In genomic region chr10:3630763-3631223, GRCm38 (mm10) we compare ENCODE assay signal across 8 mouse cellular contexts.
DNase-seq lines count a peak whose midpoint lies in the region; ATAC-seq and TF ChIP-seq lines count a peak whose summit lies in the region.

No protein-coding gene starts in this region.

- no peak for ATAC-seq in heart, embryonic 13.5 days (ENCODE audit: extremely low read depth, insufficient number of reproducible peaks, low FRiP score, low TSS enrichment)
- ATAC-seq in stomach, postnatal 0 days (ENCODE audit: low FRiP score, low TSS enrichment): no peak
- no peak for ATAC-seq in megakaryocyte, adult 5-6 weeks (ENCODE audit: poor library complexity, severe bottlenecking)
- no peak for ATAC-seq in forebrain, embryonic 16.5 days

- H3K4me3 ChIP-seq in lung, adult 2 months (replicated peaks; ENCODE audit: extremely low read depth, low read depth, low read length): no peak overlapping the region
- no peak overlapping the region for H3K4me3 ChIP-seq in heart, embryonic 13.5 days
- H3K4me3 ChIP-seq in stomach, postnatal 0 days (ENCODE audit: low read depth, low read length): no peak overlapping the region
- no peak overlapping the region for H3K4me3 ChIP-seq in forebrain, embryonic 16.5 days (replicated peaks; ENCODE audit: low read length)

- no peak overlapping the region for H3K9ac ChIP-seq in heart, embryonic 13.5 days
- no peak overlapping the region for H3K9ac ChIP-seq in stomach, postnatal 0 days (ENCODE audit: low read length)
- H3K9ac ChIP-seq in forebrain, embryonic 16.5 days (replicated peaks; ENCODE audit: low read depth, low read length): no peak overlapping the region

- peak overlapping the region; percentile 63 for H3K27ac ChIP-seq in heart, embryonic 13.5 days (replicated peaks)
- H3K27ac ChIP-seq in stomach, postnatal 0 days (replicated peaks): 0 out of 2 replicates have a peak overlapping the region, but pooled peaks have one; percentile 30
- H3K27ac ChIP-seq in forebrain, embryonic 16.5 days (ENCODE audit: low read length): no peak overlapping the region

- peaks cover 4% of the 10 kb centered on the region; the same call in 1 of the 2 replicates for H3K4me1 ChIP-seq in lung, adult 2 months (ENCODE audit: control insufficient read depth, insufficient read depth, low read length)
- H3K4me1 ChIP-seq in heart, embryonic 13.5 days: peaks cover 20% of the 10 kb centered on the region
- H3K4me1 ChIP-seq in stomach, postnatal 0 days (replicated peaks; ENCODE audit: control insufficient read depth, insufficient read depth): no peaks in the 10 kb centered on the region
- H3K4me1 ChIP-seq in forebrain, embryonic 16.5 days (replicated peaks; ENCODE audit: control insufficient read depth, insufficient read depth, low read length): no peaks in the 10 kb centered on the region

- no peaks in the 10 kb centered on the region for H3K9me3 ChIP-seq in heart, embryonic 13.5 days
- H3K9me3 ChIP-seq in stomach, postnatal 0 days (ENCODE audit: control insufficient read depth, low read length): no peaks in the 10 kb centered on the region
- no peaks in the 10 kb centered on the region for H3K9me3 ChIP-seq in forebrain, embryonic 16.5 days (ENCODE audit: control insufficient read depth, low read length)

- peak; percentile 19 to 35 for DNase-seq in lung, adult 18-20 months
- DNase-seq in lung, adult 2 months: no peak
- DNase-seq in kidney, postnatal 25 days: peak; percentile 57 to 84
- no peak for DNase-seq in stomach, postnatal 0 days (ENCODE audit: low spot score)
- DNase-seq in ovary, postnatal 36 days (ENCODE audit: low spot score): no peak

- H3K4me2 ChIP-seq in heart, embryonic 13.5 days: no peak overlapping the region
- no peak overlapping the region for H3K4me2 ChIP-seq in stomach, postnatal 0 days (replicated peaks; ENCODE audit: low read depth)
- H3K4me2 ChIP-seq in forebrain, embryonic 16.5 days (ENCODE audit: low read length): no peak overlapping the region

- no peaks in the 10 kb centered on the region for H3K27me3 ChIP-seq in heart, embryonic 13.5 days (replicated peaks)
- no peaks in the 10 kb centered on the region for H3K27me3 ChIP-seq in stomach, postnatal 0 days (ENCODE audit: control insufficient read depth, insufficient read depth, low read length)
- H3K27me3 ChIP-seq in forebrain, embryonic 16.5 days (replicated peaks; ENCODE audit: control insufficient read depth, insufficient read depth, low read length): no peaks in the 10 kb centered on the region

- TF ChIP-seq CTCF in lung, adult 2 months (IDR thresholded peaks at IDR 0.05; ENCODE audit: insufficient read depth, low read length): no peak
- TF ChIP-seq CTCF in stomach, postnatal 0 days (IDR thresholded peaks at IDR 0.05; ENCODE audit: low read depth): no peak

- H3K36me3 ChIP-seq in heart, embryonic 13.5 days: no peaks in the 10 kb centered on the region
- no peaks in the 10 kb centered on the region for H3K36me3 ChIP-seq in stomach, postnatal 0 days (ENCODE audit: control insufficient read depth, insufficient read depth, low read length)
- H3K36me3 ChIP-seq in forebrain, embryonic 16.5 days (ENCODE audit: control insufficient read depth, insufficient read depth): no peaks in the 10 kb centered on the region

- TF ChIP-seq POLR2A in lung, adult 2 months (IDR thresholded peaks at IDR 0.05; ENCODE audit: borderline replicate concordance, extremely low read depth, low read depth, low read length): no peak

- no peak for TF ChIP-seq EP300 in stomach, postnatal 0 days (optimal IDR thresholded peaks at IDR 0.05)

- 26% methylated on average over 5 of the region's 5 CpGs for WGBS in lung, adult 2 months
- 37% methylated on average over 5 of the region's 5 CpGs for WGBS in heart, embryonic 13.5 days
- WGBS in stomach, postnatal 0 days: 40% methylated on average over 5 of the region's 5 CpGs
- WGBS in forebrain, embryonic 16.5 days: 72% methylated on average over 5 of the region's 5 CpGs

Comparison
In these comparisons a context has a peak if more than half of its experiments do, and no peak if none do; other contexts are left out.
1. DNase-seq: peak in lung, adult 18-20 months (2 of 2) and kidney, postnatal 25 days (2 of 2); none in lung, adult 2 months (single experiment), stomach, postnatal 0 days (single experiment) and ovary, postnatal 36 days (single experiment).